12 mouse cellular contexts compared by ENCODE assay signal in the genomic region with DNA sequence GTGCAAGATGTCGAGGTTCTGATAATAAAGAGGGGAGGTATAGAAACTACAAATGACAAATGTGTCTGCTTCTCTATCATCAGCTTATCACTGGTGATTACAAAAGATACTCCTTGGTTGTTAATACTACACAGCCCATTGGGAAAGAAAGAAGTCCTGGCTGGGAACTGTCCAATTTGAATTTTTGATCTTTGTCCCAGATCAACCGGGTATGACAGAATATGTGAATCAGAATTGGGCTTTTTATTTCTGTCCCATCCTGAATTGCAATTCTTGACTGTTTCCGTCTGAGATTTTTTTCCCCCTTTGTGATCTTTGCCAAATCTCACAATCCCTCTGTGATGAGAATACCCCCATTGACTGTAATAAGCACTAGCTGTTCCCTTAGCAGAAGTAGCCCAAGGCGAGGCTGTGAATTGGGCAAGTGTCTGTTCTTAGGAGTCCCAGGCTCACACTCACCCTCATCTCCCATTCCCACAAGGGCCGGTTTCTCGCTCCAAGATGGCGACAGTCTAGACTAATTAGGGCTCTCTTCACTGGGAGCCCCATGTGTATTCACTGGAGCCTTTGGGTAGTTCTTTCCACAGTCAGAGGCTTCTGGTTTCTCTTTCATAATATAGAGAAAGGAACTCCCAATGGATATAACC. TPM values are rescaled to one million over a fixed set of nuclear protein-coding genes. Genes with fewer than 3 reads are reported as not detected.
A peak's percentile ranks its signal among the peaks of the same experiment; 100 is the strongest.
DNase-seq lines count a peak whose midpoint lies in the region; ATAC-seq lines count a peak whose summit lies in the region.
"Had no signal": no experiment of that assay in that cellular context is flagged by ENCODE, and none has a peak within 500 bp of the region (broad histone marks: within the 10 kb centered on the region; RNA-seq: fewer than 3 reads in every experiment).

No protein-coding gene starts in this region.

- H3K9me3 ChIP-seq in forebrain, embryonic 12.5 days, result 0 out of 2 replicates have a peak, but pooled peaks cover 3% of the 10 kb centered on the region
- no peaks in the 10 kb centered on the region for H3K9me3 ChIP-seq in forebrain, embryonic 11.5 days (ENCODE audit: control insufficient read depth, low read length)
- no peaks in the 10 kb centered on the region for H3K9me3 ChIP-seq in neural tube, embryonic 12.5 days
- H3K9me3 ChIP-seq in midbrain, embryonic 12.5 days, result 0 out of 2 replicates have a peak, but pooled peaks cover 2% of the 10 kb centered on the region
- H3K9me3 ChIP-seq: heart, embryonic 10.5 days; liver, embryonic 15.5 days had no signal

- H3K27ac ChIP-seq in forebrain, embryonic 12.5 days, result peak overlapping the region; percentile 63; the same call in 1 of the 2 replicates
- H3K27ac ChIP-seq in forebrain, embryonic 11.5 days (ENCODE audit: low read depth, low read length), result no peak overlapping the region
- no peak overlapping the region for H3K27ac ChIP-seq in neural tube, embryonic 12.5 days
- H3K27ac ChIP-seq in midbrain, embryonic 12.5 days (replicated peaks), result peak overlapping the region; percentile 77
- H3K27ac ChIP-seq: heart, embryonic 10.5 days; liver, embryonic 15.5 days; macrophage had no signal

- no peak overlapping the region for H3K4me3 ChIP-seq in forebrain, embryonic 12.5 days (replicated peaks)
- H3K4me3 ChIP-seq in forebrain, embryonic 11.5 days (ENCODE audit: low read depth, low read length), result no peak overlapping the region
- H3K4me3 ChIP-seq in neural tube, embryonic 12.5 days, result no peak overlapping the region
- H3K4me3 ChIP-seq in midbrain, embryonic 12.5 days, result no peak overlapping the region
- H3K4me3 ChIP-seq: heart, embryonic 10.5 days; liver, embryonic 15.5 days had no signal

- peaks cover 25% of the 10 kb centered on the region for H3K4me1 ChIP-seq in forebrain, embryonic 12.5 days
- H3K4me1 ChIP-seq in forebrain, embryonic 11.5 days (replicated peaks; ENCODE audit: control insufficient read depth, insufficient read depth, low read length), result peaks cover 5% of the 10 kb centered on the region; the same call in 1 of the 2 replicates
- H3K4me1 ChIP-seq in neural tube, embryonic 12.5 days, result peaks cover 18% of the 10 kb centered on the region
- peaks cover 21% of the 10 kb centered on the region for H3K4me1 ChIP-seq in midbrain, embryonic 12.5 days
- H3K4me1 ChIP-seq: liver, embryonic 15.5 days had no signal

- no peak for ATAC-seq in forebrain, embryonic 12.5 days (ENCODE audit: low FRiP score)
- ATAC-seq in forebrain, embryonic 11.5 days (replicated peaks; ENCODE audit: low FRiP score), result no peak
- 0 out of 2 replicates have a peak, but pooled peaks have one; percentile 30 for ATAC-seq in neural tube, embryonic 12.5 days (ENCODE audit: low FRiP score, low read depth)
- ATAC-seq in midbrain, embryonic 12.5 days (ENCODE audit: low FRiP score, low read depth), result peak; percentile 3; the same call in 1 of the 2 replicates

- intact Hi-C loops in left cerebral cortex, postnatal 36 days (cut with DNase I), result no loop called here

- H3K4me2 ChIP-seq in forebrain, embryonic 12.5 days, result no peak overlapping the region
- no peak overlapping the region for H3K4me2 ChIP-seq in forebrain, embryonic 11.5 days (ENCODE audit: low read depth, low read length, severe bottlenecking)
- no peak overlapping the region for H3K4me2 ChIP-seq in neural tube, embryonic 12.5 days (replicated peaks)
- H3K4me2 ChIP-seq in midbrain, embryonic 12.5 days (replicated peaks), result peak overlapping the region; percentile 44
- H3K4me2 ChIP-seq: liver, embryonic 15.5 days had no signal

- WGBS in forebrain, embryonic 12.5 days, result 71% methylated on average over 7 of the region's 7 CpGs
- WGBS in forebrain, embryonic 11.5 days, result 79% methylated on average over 7 of the region's 7 CpGs
- WGBS in neural tube, embryonic 12.5 days, result 74% methylated on average over 7 of the region's 7 CpGs
- WGBS in midbrain, embryonic 12.5 days, result 69% methylated on average over 7 of the region's 7 CpGs

- DNase-seq in forebrain, embryonic 11.5 days (ENCODE audit: low spot score), result no peak
- no peak for DNase-seq in neural tube, embryonic 10.5 days (ENCODE audit: extremely low spot score, low spot score)
- no peak for DNase-seq in cerebellum, adult 9-11 months
- DNase-seq in right cerebral cortex, adult 2 months (ENCODE audit: low spot score in 2 of 2), result no peak
- DNase-seq in left cerebral cortex, postnatal 36 days (ENCODE audit: low spot score in 2 of 2), result no peak
- DNase-seq: right cerebral cortex, postnatal 25 days had no signal

- no peak overlapping the region for H3K9ac ChIP-seq in forebrain, embryonic 12.5 days
- H3K9ac ChIP-seq in forebrain, embryonic 11.5 days (ENCODE audit: low read length), result no peak overlapping the region
- no peak overlapping the region for H3K9ac ChIP-seq in neural tube, embryonic 12.5 days
- no peak overlapping the region for H3K9ac ChIP-seq in midbrain, embryonic 12.5 days (replicated peaks)
- H3K9ac ChIP-seq: liver, embryonic 15.5 days had no signal

- no peaks in the 10 kb centered on the region; the same call in 1 of the 2 replicates for H3K27me3 ChIP-seq in forebrain, embryonic 12.5 days
- H3K27me3 ChIP-seq in forebrain, embryonic 11.5 days (ENCODE audit: control insufficient read depth, insufficient read depth, low read length), result no peaks in the 10 kb centered on the region
- H3K27me3 ChIP-seq in neural tube, embryonic 12.5 days (replicated peaks), result no peaks in the 10 kb centered on the region
- peaks cover 5% of the 10 kb centered on the region; the same call in 1 of the 2 replicates for H3K27me3 ChIP-seq in midbrain, embryonic 12.5 days
- H3K27me3 ChIP-seq: liver, embryonic 15.5 days had no signal

- no peaks in the 10 kb centered on the region for H3K36me3 ChIP-seq in forebrain, embryonic 12.5 days (replicated peaks)
- H3K36me3 ChIP-seq in forebrain, embryonic 11.5 days (ENCODE audit: control insufficient read depth, insufficient read depth, low read length), result no peaks in the 10 kb centered on the region
- H3K36me3 ChIP-seq in neural tube, embryonic 12.5 days, result no peaks in the 10 kb centered on the region
- H3K36me3 ChIP-seq in midbrain, embryonic 12.5 days, result no peaks in the 10 kb centered on the region
- H3K36me3 ChIP-seq: heart, embryonic 10.5 days; liver, embryonic 15.5 days had no signal

RNA-seq across cellular contexts. Expression of a gene that starts 36.2 kb away (rescaled TPM):
- 3.9 and 4.5 TPM in 2 replicates for polyA plus RNA-seq in forebrain, embryonic 12.5 days (2016; fragmentation: Nextera tagmentation; extraction: Ambion mirVana)
- polyA plus RNA-seq in forebrain, embryonic 11.5 days (2014; fragmentation: Nextera tagmentation; extraction: Ambion mirVana), result 5.1 and 5.3 TPM in 2 replicates
- 3.0 and 3.1 TPM in 2 replicates for polyA plus RNA-seq in neural tube, embryonic 12.5 days (2016; fragmentation: Nextera tagmentation; extraction: Ambion mirVana)
- 1.9 and 2.6 TPM in 2 replicates for polyA plus RNA-seq in midbrain, embryonic 12.5 days (2016; fragmentation: Nextera tagmentation; extraction: Ambion mirVana)
- 10 to 100 TPM; 36.9 to 41.2 TPM for total RNA-seq in left cerebral cortex, postnatal 36 days (2021)

Comparison
In these comparisons a context has a peak if more than half of its experiments do, and no peak if none do; other contexts are left out.
1. H3K27ac ChIP-seq: peak in forebrain, embryonic 12.5 days (single experiment) and midbrain, embryonic 12.5 days (single experiment); none in forebrain, embryonic 11.5 days (single experiment) and neural tube, embryonic 12.5 days (single experiment).
2. ATAC-seq: peak in neural tube, embryonic 12.5 days (single experiment) and midbrain, embryonic 12.5 days (single experiment); none in forebrain, embryonic 12.5 days (single experiment) and forebrain, embryonic 11.5 days (single experiment).